Comparison of ENCODE assay signal across 9 mouse cellular contexts in the genomic region with DNA sequence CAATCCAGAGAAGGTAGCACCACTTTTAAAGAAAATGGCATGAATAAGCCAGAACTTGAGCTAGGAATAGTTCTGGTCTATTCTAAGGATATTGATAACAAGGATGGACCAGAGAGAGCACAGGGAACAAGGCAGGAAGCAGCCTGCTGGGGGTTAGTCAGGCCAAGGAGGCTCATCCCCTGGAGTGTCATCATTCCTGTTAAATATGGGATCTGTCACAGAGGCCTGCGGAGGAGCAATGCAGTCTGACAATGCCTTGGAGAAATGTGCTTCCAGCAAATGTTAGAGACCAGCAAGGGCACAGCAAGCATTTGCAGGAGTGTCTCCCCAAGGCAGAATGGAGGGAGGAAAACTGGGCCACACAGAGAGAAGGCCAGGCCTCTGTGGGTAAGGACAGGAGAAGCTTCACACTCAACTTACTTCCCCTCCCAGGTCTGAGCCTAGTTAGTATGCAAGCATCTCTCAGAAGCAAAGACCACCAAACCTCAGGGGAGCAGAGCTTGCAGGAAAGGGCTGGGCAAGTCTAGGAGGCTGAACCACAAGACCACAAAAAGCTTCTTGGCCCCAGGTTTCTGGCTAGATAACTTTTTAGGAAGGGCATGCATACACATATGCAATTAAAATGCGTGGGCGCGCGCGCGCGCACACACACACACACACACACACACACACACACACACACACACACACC. TPM values are rescaled to one million over a fixed set of nuclear protein-coding genes. Genes with fewer than 3 reads are reported as not detected.
A peak's percentile ranks its signal among the peaks of the same experiment; 100 is the strongest.
DNase-seq lines count a peak whose midpoint lies in the region; ATAC-seq and TF ChIP-seq lines count a peak whose summit lies in the region.
"Had no signal": no experiment of that assay in that cellular context is flagged by ENCODE, and none has a peak within 500 bp of the region (broad histone marks: within the 10 kb centered on the region; RNA-seq: fewer than 3 reads in every experiment).

No protein-coding gene starts in this region.

- H3K4me3 ChIP-seq in heart, embryonic 15.5 days: no peak overlapping the region
- H3K4me3 ChIP-seq in E14TG2a.4 (replicated peaks; ENCODE audit: low read length): peak overlapping the region; percentile 13; the same call in 1 of the 2 replicates
- no peak overlapping the region for H3K4me3 ChIP-seq in embryonic facial prominence, embryonic 10.5 days
- no peak overlapping the region for H3K4me3 ChIP-seq in limb, embryonic 10.5 days

- no peak overlapping the region for H3K9ac ChIP-seq in heart, embryonic 15.5 days

- H3K4me2 ChIP-seq in heart, embryonic 15.5 days: no peak overlapping the region

- DNase-seq in heart, adult 8-10 months (ENCODE audit: low spot score): no peak
- DNase-seq in embryonic facial prominence, embryonic 10.5 days (ENCODE audit: low spot score): no peak
- no peak for DNase-seq in limb, embryonic 10.5 days (ENCODE audit: low spot score)
- no peak for DNase-seq in urinary bladder, postnatal 25 days (ENCODE audit: low spot score)
- DNase-seq in Muller cell, postnatal 12 days (ENCODE audit: inconsistent ontology term): no peak

- no peaks in the 10 kb centered on the region for H3K9me3 ChIP-seq in heart, embryonic 15.5 days (replicated peaks)
- peaks cover 8% of the 10 kb centered on the region for H3K9me3 ChIP-seq in E14TG2a.4 (ENCODE audit: low read length)
- peaks cover 8% of the 10 kb centered on the region for H3K9me3 ChIP-seq in embryonic facial prominence, embryonic 10.5 days
- H3K9me3 ChIP-seq in limb, embryonic 10.5 days (replicated peaks): no peaks in the 10 kb centered on the region

- H3K36me3 ChIP-seq in heart, embryonic 15.5 days: peaks cover 8% of the 10 kb centered on the region; the same call in 1 of the 2 replicates
- peaks cover 15% of the 10 kb centered on the region; the same call in 1 of the 2 replicates for H3K36me3 ChIP-seq in E14TG2a.4 (ENCODE audit: insufficient read depth, low read length)
- H3K36me3 ChIP-seq in embryonic facial prominence, embryonic 10.5 days (replicated peaks): peaks cover 14% of the 10 kb centered on the region
- H3K36me3 ChIP-seq in limb, embryonic 10.5 days: peaks cover 15% of the 10 kb centered on the region

- H3K4me1 ChIP-seq in heart, embryonic 15.5 days (replicated peaks): peaks cover 20% of the 10 kb centered on the region
- H3K4me1 ChIP-seq in E14TG2a.4 (replicated peaks; ENCODE audit: low read depth, low read length): peaks cover 52% of the 10 kb centered on the region
- peaks cover 25% of the 10 kb centered on the region for H3K4me1 ChIP-seq in embryonic facial prominence, embryonic 10.5 days
- peaks cover 13% of the 10 kb centered on the region for H3K4me1 ChIP-seq in limb, embryonic 10.5 days

- no peak for TF ChIP-seq CTCF in E14TG2a.4 (conservative IDR thresholded peaks at IDR 0.05; ENCODE audit: low read length)

- 85% methylated on average over 8 of the region's 8 CpGs for WGBS in heart, embryonic 15.5 days
- 88% methylated on average over 8 of the region's 8 CpGs for WGBS in embryonic facial prominence, embryonic 10.5 days
- 94% methylated on average over 8 of the region's 8 CpGs for WGBS in limb, embryonic 10.5 days

- ATAC-seq in heart, embryonic 15.5 days (replicated peaks; ENCODE audit: insufficient number of reproducible peaks, insufficient read depth, low FRiP score, low read depth): no peak
- no peak for ATAC-seq in activated CD4-positive, CD25-positive, alpha-beta regulatory T cell, adult 4 months

- H3K27ac ChIP-seq in heart, embryonic 15.5 days: peak overlapping the region; percentile 65
- peak overlapping the region; percentile 77 for H3K27ac ChIP-seq in embryonic facial prominence, embryonic 10.5 days (replicated peaks)
- peak overlapping the region; percentile 75 for H3K27ac ChIP-seq in limb, embryonic 10.5 days
- H3K27ac ChIP-seq: macrophage had no signal

- no peaks in the 10 kb centered on the region for H3K27me3 ChIP-seq in heart, embryonic 15.5 days
- H3K27me3 ChIP-seq in E14TG2a.4 (ENCODE audit: insufficient read depth, low read length): no peaks in the 10 kb centered on the region
- H3K27me3 ChIP-seq in embryonic facial prominence, embryonic 10.5 days (replicated peaks; ENCODE audit: low read depth, poor library complexity, severe bottlenecking): no peaks in the 10 kb centered on the region
- H3K27me3 ChIP-seq in limb, embryonic 10.5 days (ENCODE audit: low read depth, poor library complexity, severe bottlenecking): no peaks in the 10 kb centered on the region

RNA-seq across cellular contexts. Expression of gene Tln2, which starts 9.5 kb away (rescaled TPM):
- polyA plus RNA-seq in heart, embryonic 15.5 days (2015; fragmentation: Nextera tagmentation; extraction: Ambion mirVana): 58.4 and 65.7 TPM in 2 replicates
- total RNA-seq in heart, adult 8-10 months (2022): 10 to 100 TPM; 71.6 to 87.1 (median 76.7) TPM
- 36.2 and 40.7 TPM in 2 replicates for polyA plus RNA-seq in embryonic facial prominence, embryonic 10.5 days (2016; fragmentation: Nextera tagmentation; extraction: Ambion mirVana)
- 40.2 and 41.5 TPM in 2 replicates for polyA plus RNA-seq in limb, embryonic 10.5 days (2016; fragmentation: Nextera tagmentation; extraction: Ambion mirVana)
- under 1 TPM; 0.34 to 0.48 TPM for polyA plus RNA-seq in activated CD4-positive, CD25-positive, alpha-beta regulatory T cell, adult 4 months (2017; shearing (Covaris generic))

Comparison
In these comparisons a context has a peak if more than half of its experiments do, and no peak if none do; other contexts are left out.
1. RNA of gene Tln2, which starts 9.5 kb away (polyA plus RNA-seq): 58.4 to 65.7 TPM in heart, embryonic 15.5 days, 36.2 to 40.7 TPM in embryonic facial prominence, embryonic 10.5 days and 40.2 to 41.5 TPM in limb, embryonic 10.5 days; 0.34 to 0.48 TPM in activated CD4-positive, CD25-positive, alpha-beta regulatory T cell, adult 4 months; every median in the first group is over 10 times any median in the second.
2. Peak in every context shown above with its lines, with median percentiles within 50 percentile points of each other: H3K27ac ChIP-seq.